Mouse (Mus musculus): ENCODE data around the gene Ndufs1.

GRCm38 (mm10) chr1:63131766-63132165 is 44.9 kb downstream of the Ndufs1 start:
- TF ChIP-seq POLR2A (IDR thresholded peaks at IDR 0.05; ENCODE audit: insufficient read length, low read depth) (no peak), POLR2AphosphoS2 (IDR thresholded peaks at IDR 0.05; ENCODE audit: insufficient read length, low read depth) (no peak), TCF12 (IDR thresholded peaks at IDR 0.05; ENCODE audit: insufficient read depth, poor library complexity, severe bottlenecking) (no peak)

Measured in myocyte (in vitro differentiated cells).